Mouse (Mus musculus): Measurements from ENCODE around the gene Senp3. TPM values are rescaled to one million over a fixed set of nuclear protein-coding genes. Genes with fewer than 3 reads are reported as not detected.
A peak's percentile ranks its signal among the peaks of the same experiment; 100 is the strongest.

Senp3 gene
- polyA plus RNA-seq, 1 experiment from 2014 or later, result 96.5 TPM

DNA sequence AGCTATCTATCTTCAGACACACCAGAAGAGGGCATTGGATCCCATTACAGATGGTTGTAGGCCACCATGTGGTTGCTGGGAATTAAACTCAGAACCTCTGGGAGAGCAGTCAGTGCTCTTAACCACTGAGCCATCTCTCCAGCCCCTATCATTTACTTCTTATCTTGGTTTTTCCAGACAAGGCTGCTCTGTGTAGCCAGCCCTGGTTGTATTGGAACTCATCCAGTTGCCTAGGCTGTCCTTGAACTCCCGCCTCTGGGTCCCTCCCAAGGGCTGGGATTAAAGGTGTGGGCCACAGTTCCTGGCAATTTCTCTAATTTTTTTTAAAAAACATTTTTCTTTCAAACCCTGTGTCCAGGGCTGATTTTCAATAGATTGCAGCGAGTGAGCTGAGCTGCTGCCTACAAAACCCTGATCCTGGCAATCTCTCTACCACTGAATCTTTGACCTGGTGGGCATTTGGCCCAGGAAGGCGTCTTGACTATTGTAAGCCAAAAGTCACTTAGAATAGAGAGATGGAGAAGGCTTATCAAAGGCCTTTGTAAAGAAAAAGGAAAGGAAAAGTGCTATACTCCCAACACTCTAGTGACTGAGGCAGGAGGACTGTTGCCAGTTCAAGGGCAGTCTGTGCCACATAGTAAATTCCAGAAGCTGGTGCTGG is 20.5 kb downstream of the Senp3 start:
- 70% methylated on average over 3 of the region's 3 CpGs for WGBS
- H3K36me3 ChIP-seq (ENCODE audit: insufficient read depth, low read length), result peaks cover 46% of the 10 kb centered on the region

DNA sequence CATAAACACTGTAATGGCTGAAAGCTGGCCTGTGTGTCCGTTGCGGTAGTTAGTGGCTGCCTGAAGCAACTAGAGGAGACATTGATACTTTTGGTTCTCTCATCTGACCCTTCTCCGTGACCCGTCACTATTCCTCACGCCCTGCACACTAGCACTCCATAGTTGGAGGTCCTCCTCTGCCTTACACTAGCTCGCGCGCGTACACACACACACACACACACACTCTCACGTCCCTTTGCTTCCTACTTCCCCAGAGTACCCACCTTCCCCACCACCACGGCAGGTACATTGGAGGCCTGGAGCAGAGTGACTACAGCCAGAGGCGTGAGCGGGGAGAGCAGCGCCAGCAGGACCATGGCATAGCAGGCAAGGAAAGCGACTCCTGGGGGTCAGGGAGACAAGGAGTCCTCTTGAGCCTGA is 24.4 kb downstream of the Senp3 start:
- H3K4me3 ChIP-seq (ENCODE audit: low read length), result no peak overlapping the region
- no peaks in the 10 kb centered on the region for H3K27me3 ChIP-seq (ENCODE audit: insufficient read depth, low read length)
- no peak overlapping the region for H3K9ac ChIP-seq (replicated peaks; ENCODE audit: low read length)
- no peak for ATAC-seq (ENCODE audit: low FRiP score, low TSS enrichment)
- peaks cover 43% of the 10 kb centered on the region for H3K36me3 ChIP-seq (ENCODE audit: insufficient read depth, low read length)
- 81% methylated on average over 15 of the region's 15 CpGs for WGBS
- no peak overlapping the region for H3K27ac ChIP-seq (ENCODE audit: low read length)
- H3K4me1 ChIP-seq (ENCODE audit: insufficient read depth, low read length), result peaks cover 24% of the 10 kb centered on the region
- H3K9me3 ChIP-seq (ENCODE audit: low read length), result no peaks in the 10 kb centered on the region
- H3K4me2 ChIP-seq (replicated peaks; ENCODE audit: low read depth, low read length), result no peak overlapping the region

More for the DNA sequence above, 20.5 kb downstream of the Senp3 start:
- peak overlapping the region; percentile 59 for H3K4me2 ChIP-seq (replicated peaks; ENCODE audit: low read depth, low read length)
- ATAC-seq (ENCODE audit: low FRiP score, low TSS enrichment), result no peak
- H3K4me3 ChIP-seq (ENCODE audit: low read length), result peak overlapping the region; percentile 70
- H3K27ac ChIP-seq (ENCODE audit: low read length), result peak overlapping the region; percentile 93
- H3K9ac ChIP-seq (replicated peaks; ENCODE audit: low read length), result peak overlapping the region; percentile 74
- H3K27me3 ChIP-seq (ENCODE audit: insufficient read depth, low read length), result no peaks in the 10 kb centered on the region
- H3K9me3 ChIP-seq (ENCODE audit: low read length), result no peaks in the 10 kb centered on the region
- H3K4me1 ChIP-seq (ENCODE audit: insufficient read depth, low read length), result peaks cover 16% of the 10 kb centered on the region

DNA sequence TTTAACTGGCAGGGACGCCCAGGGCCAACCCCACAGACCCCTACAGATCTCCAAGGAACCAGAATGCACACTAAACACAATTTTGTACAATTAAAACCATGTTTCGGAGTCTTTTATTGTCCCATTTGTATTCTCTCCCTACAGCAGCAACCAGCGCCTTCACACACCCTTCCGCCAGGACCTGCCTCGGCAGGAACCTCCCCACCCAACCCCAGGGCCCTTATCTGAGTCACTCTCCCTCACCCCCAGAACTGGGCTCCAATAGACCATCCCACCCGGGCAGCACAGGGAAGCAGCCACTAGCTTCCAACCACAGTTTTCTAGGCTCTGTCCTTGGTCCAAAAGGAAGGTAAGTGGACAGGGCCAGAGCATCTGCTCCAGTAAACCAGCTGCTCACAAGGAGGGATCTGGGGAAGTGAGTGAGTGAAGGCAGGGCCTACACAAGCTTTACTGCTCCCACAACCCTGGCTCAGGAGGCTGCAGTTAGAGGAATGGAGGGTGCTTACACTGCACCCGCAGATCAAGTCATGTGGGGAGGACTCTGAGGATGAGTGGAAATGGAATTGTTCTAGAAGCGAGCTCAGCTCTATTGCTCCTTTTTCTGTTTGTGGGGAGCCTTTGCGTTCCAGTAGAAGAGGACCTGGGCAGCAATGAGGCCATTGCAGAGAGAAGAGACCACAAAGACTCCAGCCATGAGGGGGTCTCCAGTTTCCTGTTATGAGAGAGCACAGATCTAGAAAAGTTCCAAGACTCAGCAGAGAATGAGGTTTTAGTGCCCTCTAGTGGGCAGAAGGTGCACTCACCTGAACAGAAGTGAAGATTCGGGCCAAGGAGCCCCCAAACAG is 25.0 kb downstream of the Senp3 start:
- Histone ChIP-seq H3K27ac (ENCODE audit: low read length) (no peak overlapping the region), H3K27me3 (ENCODE audit: insufficient read depth, low read length) (no peaks in the 10 kb centered on the region), H3K36me3 (ENCODE audit: insufficient read depth, low read length) (peaks cover 50% of the 10 kb centered on the region), H3K9me3 (ENCODE audit: low read length) (no peaks in the 10 kb centered on the region), H3K4me3 (ENCODE audit: low read length) (no peak overlapping the region), H3K4me1 (ENCODE audit: insufficient read depth, low read length) (peaks cover 24% of the 10 kb centered on the region), H3K4me2 (replicated peaks; ENCODE audit: low read depth, low read length) (no peak overlapping the region), H3K9ac (replicated peaks; ENCODE audit: low read length) (0 out of 2 replicates have a peak overlapping the region, but pooled peaks have one; percentile 50)
- 71% methylated on average over 10 of the region's 10 CpGs for WGBS
- no peak for ATAC-seq (ENCODE audit: low FRiP score, low TSS enrichment)

DNA sequence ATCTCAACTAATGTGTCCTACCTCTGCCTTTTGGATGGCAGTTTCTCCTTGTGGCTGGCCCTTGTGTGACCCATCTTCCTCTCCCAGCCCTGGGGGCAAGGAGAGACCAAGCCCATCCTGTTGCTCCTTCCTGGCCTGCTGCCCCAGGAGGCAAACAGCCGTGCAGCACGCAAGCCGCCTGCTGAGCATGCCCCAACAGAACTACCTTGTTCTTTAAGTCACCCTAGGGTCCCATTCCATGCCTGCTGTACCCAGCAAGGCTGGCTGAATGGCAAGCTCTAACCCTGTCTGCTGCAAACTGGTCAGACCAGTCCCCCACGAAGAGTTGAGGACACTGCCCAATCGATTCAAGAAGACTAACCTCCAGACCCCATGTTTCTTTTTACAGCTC is 25.8 kb downstream of the Senp3 start:
- peak overlapping the region; percentile 50; the same call in 1 of the 2 replicates for H3K9ac ChIP-seq (replicated peaks; ENCODE audit: low read length)
- H3K27ac ChIP-seq (ENCODE audit: low read length), result no peak overlapping the region
- WGBS, result 72% methylated on average over 5 of the region's 5 CpGs
- peaks cover 56% of the 10 kb centered on the region for H3K36me3 ChIP-seq (ENCODE audit: insufficient read depth, low read length)
- no peaks in the 10 kb centered on the region for H3K27me3 ChIP-seq (ENCODE audit: insufficient read depth, low read length)
- no peak for ATAC-seq (ENCODE audit: low FRiP score, low TSS enrichment)
- H3K4me1 ChIP-seq (ENCODE audit: insufficient read depth, low read length), result peaks cover 18% of the 10 kb centered on the region
- no peak overlapping the region for H3K4me3 ChIP-seq (ENCODE audit: low read length)
- 0 out of 2 replicates have a peak overlapping the region, but pooled peaks have one; percentile 32 for H3K4me2 ChIP-seq (replicated peaks; ENCODE audit: low read depth, low read length)
- H3K9me3 ChIP-seq (ENCODE audit: low read length), result no peaks in the 10 kb centered on the region

DNA sequence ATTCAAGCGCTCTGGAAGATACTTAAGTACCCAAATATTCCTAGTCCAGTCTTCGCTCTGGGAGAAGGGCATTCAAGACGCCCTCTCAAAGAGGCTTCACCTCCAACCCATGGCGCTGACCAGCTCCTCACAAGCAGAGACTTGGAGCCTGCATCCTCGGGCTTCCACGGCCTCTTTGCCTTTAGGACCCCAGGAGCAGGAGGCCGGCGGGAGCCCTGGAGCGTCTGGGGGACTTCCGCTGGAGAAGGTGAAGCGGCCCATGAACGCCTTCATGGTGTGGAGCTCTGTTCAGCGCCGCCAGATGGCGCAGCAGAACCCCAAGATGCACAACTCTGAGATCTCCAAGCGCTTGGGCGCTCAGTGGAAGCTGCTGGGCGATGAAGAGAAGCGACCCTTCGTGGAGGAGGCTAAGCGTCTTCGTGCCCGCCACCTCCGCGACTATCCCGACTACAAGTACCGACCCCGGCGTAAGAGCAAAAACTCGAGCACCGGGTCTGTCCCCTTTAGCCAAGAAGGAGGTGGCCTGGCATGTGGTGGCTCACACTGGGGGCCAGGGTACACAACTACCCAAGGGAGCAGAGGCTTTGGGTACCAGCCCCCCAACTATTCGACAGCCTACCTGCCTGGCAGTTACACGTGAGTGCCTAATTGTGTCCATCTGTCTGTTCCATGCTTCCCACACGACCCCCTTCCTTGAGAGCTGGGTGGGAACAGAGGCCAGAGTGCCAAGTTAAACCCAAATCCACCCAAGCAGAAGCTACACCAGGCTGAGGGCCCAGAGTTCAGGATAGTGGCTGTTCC is 26.4 kb downstream of the Senp3 start, which contains the start of gene Sox15:
Gene Sox15 (plus strand): TSS at position 51 of the 801 bp plus-strand sequence.
- Histone ChIP-seq H3K4me1 (ENCODE audit: insufficient read depth, low read length) (peaks cover 18% of the 10 kb centered on the region), H3K4me3 (ENCODE audit: low read length) (peak within 1 kb of the TSS; percentile 18; the same call in 1 of the 2 replicates), H3K27me3 (ENCODE audit: insufficient read depth, low read length) (no peaks in the 10 kb centered on the region), H3K27ac (ENCODE audit: low read length) (peak within 1 kb of the TSS; percentile 57; the same call in 1 of the 2 replicates), H3K4me2 (replicated peaks; ENCODE audit: low read depth, low read length) (peak within 1 kb of the TSS; percentile 32; the same call in 1 of the 2 replicates), H3K9ac (replicated peaks; ENCODE audit: low read length) (peak within 1 kb of the TSS; percentile 50), H3K36me3 (ENCODE audit: insufficient read depth, low read length) (peaks cover 62% of the 10 kb centered on the region), H3K9me3 (ENCODE audit: low read length) (no peaks in the 10 kb centered on the region)
- peak; percentile 87 for ATAC-seq (ENCODE audit: low FRiP score, low TSS enrichment)
- 18% methylated on average over 34 of the region's 34 CpGs for WGBS

DNA sequence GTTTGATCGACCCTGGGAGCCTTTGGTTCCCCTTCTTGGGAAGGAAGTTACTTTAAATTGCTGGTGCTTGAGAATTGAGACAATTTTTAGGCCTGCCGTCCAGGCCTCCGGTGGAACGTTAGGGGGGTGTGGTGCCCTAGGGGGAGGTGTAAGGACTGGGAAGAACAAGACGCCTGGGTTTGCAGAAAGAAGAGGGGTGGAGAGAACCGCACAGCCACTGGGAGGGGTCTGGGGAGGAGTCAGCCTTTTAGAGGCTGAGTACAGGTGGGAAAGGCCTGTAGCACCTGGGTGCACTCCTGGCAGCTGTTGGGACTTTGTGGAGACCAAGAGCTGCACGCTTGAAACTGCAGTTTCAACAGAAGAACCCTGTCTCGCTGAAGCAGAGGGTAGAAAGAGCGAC is 27.1 kb downstream of the Senp3 start:
- Histone ChIP-seq H3K27me3 (ENCODE audit: insufficient read depth, low read length) (no peaks in the 10 kb centered on the region), H3K9ac (replicated peaks; ENCODE audit: low read length) (no peak overlapping the region), H3K36me3 (ENCODE audit: insufficient read depth, low read length) (peaks cover 69% of the 10 kb centered on the region), H3K4me3 (ENCODE audit: low read length) (no peak overlapping the region), H3K4me1 (ENCODE audit: insufficient read depth, low read length) (peaks cover 18% of the 10 kb centered on the region), H3K4me2 (replicated peaks; ENCODE audit: low read depth, low read length) (no peak overlapping the region), H3K27ac (ENCODE audit: low read length) (peak overlapping the region; percentile 57; the same call in 1 of the 2 replicates), H3K9me3 (ENCODE audit: low read length) (no peaks in the 10 kb centered on the region)
- ATAC-seq (ENCODE audit: low FRiP score, low TSS enrichment), result no peak
- WGBS, result 32% methylated on average over 9 of the region's 9 CpGs

DNA sequence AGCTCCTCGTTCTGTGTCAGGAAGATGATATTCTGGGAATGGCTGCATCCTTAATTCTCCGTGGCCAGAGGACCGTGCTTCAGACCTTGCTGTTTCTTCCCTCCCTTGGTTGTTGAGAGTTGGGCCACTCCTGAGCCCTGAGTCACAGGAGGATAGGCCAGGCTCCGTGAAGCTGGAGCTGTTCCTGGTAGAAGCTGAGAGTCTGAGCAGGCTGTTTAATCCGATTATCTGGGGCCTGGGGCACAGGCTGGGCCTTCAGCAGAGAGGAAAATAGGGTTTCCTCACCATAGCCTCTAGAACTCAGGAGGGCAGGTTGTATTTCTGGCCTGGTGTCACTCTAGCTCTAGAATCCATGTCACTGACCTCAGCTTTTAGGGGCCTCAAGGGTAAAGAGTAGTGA is 28.5 kb downstream of the Senp3 start:
- H3K27me3 ChIP-seq (ENCODE audit: insufficient read depth, low read length), result no peaks in the 10 kb centered on the region
- H3K9me3 ChIP-seq (ENCODE audit: low read length), result no peaks in the 10 kb centered on the region
- H3K4me3 ChIP-seq (ENCODE audit: low read length), result no peak overlapping the region
- 0 out of 2 replicates have a peak overlapping the region, but pooled peaks have one; percentile 14 for H3K27ac ChIP-seq (ENCODE audit: low read length)
- H3K4me2 ChIP-seq (replicated peaks; ENCODE audit: low read depth, low read length), result no peak overlapping the region
- peaks cover 71% of the 10 kb centered on the region for H3K36me3 ChIP-seq (ENCODE audit: insufficient read depth, low read length)
- H3K4me1 ChIP-seq (ENCODE audit: insufficient read depth, low read length), result peaks cover 18% of the 10 kb centered on the region
- ATAC-seq (ENCODE audit: low FRiP score, low TSS enrichment), result no peak
- 67% methylated on average over 5 of the region's 5 CpGs for WGBS
- no peak overlapping the region for H3K9ac ChIP-seq (replicated peaks; ENCODE audit: low read length)

DNA sequence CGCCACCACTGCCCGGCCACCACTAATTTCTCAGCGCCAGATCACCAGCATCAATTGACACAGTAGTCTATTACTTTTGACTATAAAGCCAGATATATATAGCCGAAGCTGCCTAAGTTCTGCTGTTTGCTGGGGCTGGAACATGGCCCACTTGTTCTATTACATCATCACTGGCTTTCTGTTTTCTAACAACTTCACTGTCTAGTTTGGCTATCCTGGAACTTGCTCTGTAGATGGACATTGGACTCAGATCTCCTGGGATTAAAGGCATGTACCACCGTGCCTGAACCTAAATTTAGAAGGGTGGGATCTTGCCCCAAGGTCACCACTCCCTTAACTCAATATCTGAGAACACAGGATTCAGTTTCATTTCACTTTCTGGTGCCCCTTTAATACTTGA is 36.0 kb downstream of the Senp3 start:
- Histone ChIP-seq H3K9me3 (ENCODE audit: low read length) (no peaks in the 10 kb centered on the region), H3K4me2 (replicated peaks; ENCODE audit: low read depth, low read length) (no peak overlapping the region), H3K9ac (replicated peaks; ENCODE audit: low read length) (no peak overlapping the region), H3K27ac (ENCODE audit: low read length) (no peak overlapping the region), H3K4me1 (ENCODE audit: insufficient read depth, low read length) (no peaks in the 10 kb centered on the region), H3K36me3 (ENCODE audit: insufficient read depth, low read length) (peaks cover 76% of the 10 kb centered on the region), H3K27me3 (ENCODE audit: insufficient read depth, low read length) (no peaks in the 10 kb centered on the region), H3K4me3 (ENCODE audit: low read length) (no peak overlapping the region)
- WGBS, result 90% methylated on average over 5 of the region's 5 CpGs
- ATAC-seq (ENCODE audit: low FRiP score, low TSS enrichment), result no peak

DNA sequence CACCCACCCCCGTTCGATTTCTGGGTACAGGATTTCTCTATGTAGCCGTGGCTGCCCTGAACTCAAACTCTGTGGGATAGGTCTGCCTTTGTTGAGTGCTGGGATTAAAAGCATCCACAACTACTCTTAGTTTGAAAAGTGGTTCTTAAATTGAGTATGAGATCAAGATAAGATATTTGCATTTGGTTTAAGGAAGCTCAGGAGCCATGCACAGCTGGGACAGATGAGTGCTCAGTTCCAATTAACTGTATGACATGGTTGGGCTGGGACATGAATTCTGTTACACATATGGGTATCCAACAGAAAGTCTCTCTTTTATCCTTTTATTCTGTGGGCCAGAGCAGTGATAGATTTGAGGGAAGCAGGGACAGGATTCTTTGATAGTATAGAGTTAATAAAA is 46.4 kb downstream of the Senp3 start:
- H3K36me3 ChIP-seq (ENCODE audit: insufficient read depth, low read length), result peaks cover 15% of the 10 kb centered on the region
- H3K27me3 ChIP-seq (ENCODE audit: insufficient read depth, low read length), result no peaks in the 10 kb centered on the region
- H3K4me1 ChIP-seq (ENCODE audit: insufficient read depth, low read length), result peaks cover 26% of the 10 kb centered on the region
- no peak for ATAC-seq (ENCODE audit: low FRiP score, low TSS enrichment)
- no peaks in the 10 kb centered on the region for H3K9me3 ChIP-seq (ENCODE audit: low read length)
- H3K4me3 ChIP-seq (ENCODE audit: low read length), result no peak overlapping the region
- H3K4me2 ChIP-seq (replicated peaks; ENCODE audit: low read depth, low read length), result no peak overlapping the region
- H3K9ac ChIP-seq (replicated peaks; ENCODE audit: low read length), result no peak overlapping the region
- no peak overlapping the region for H3K27ac ChIP-seq (ENCODE audit: low read length)
- WGBS, result 76% methylated on average over 3 of the region's 3 CpGs

Data from kidney, embryonic 16.5 days (tissue).